In the genomic region with DNA sequence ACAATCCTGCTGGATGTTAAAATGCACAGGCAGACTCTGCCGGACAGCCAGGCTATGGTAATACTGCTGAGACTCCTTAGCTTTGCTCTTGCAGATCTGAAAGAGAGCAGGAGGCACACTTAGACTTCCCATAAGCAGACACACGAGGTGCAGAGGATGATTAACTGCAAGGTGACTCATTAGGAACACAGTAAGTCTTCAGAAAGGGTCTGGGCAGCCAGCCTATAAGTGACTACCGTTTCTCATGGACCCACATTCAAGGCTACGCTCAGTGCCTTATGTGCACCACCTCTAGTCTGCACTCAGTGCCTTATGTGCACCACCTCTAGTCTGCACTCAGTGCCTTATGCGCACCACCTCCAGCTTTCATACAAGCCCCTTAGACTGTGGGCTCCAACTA, we compare ENCODE assay signal across 11 mouse cellular contexts.
"Had no signal": no experiment of that assay in that cellular context is flagged by ENCODE, and none has a peak within 500 bp of the region (broad histone marks: within the 10 kb centered on the region; RNA-seq: fewer than 3 reads in every experiment).

No protein-coding gene starts in this region.

- H3K9me3 ChIP-seq: limb, embryonic 10.5 days; liver, embryonic 15.5 days; midbrain, embryonic 13.5 days had no signal

- ATAC-seq: lung, postnatal 0 days; midbrain, embryonic 13.5 days had no signal

- DNase-seq: kidney, postnatal 10 days; lung, adult 2 months; lung, postnatal 36 days; right cerebral cortex, postnatal 25 days; thymus, postnatal 4 days had no signal

- H3K4me1 ChIP-seq: liver, embryonic 15.5 days; midbrain, embryonic 13.5 days had no signal

- H3K27ac ChIP-seq: left cerebral cortex, adult 2 months; limb, embryonic 10.5 days; liver, embryonic 15.5 days; midbrain, embryonic 13.5 days had no signal

- H3K4me2 ChIP-seq: liver, embryonic 11.5 days; liver, embryonic 15.5 days; midbrain, embryonic 13.5 days had no signal

- H3K4me3 ChIP-seq: left cerebral cortex, adult 2 months; limb, embryonic 10.5 days; liver, embryonic 15.5 days; midbrain, embryonic 13.5 days had no signal

- H3K36me3 ChIP-seq: midbrain, embryonic 13.5 days had no signal

- H3K27me3 ChIP-seq: liver, embryonic 15.5 days; midbrain, embryonic 13.5 days had no signal

- H3K9ac ChIP-seq: liver, embryonic 15.5 days; midbrain, embryonic 13.5 days had no signal
